Mouse (Mus musculus): ENCODE data around the gene Fancc.
A peak's percentile ranks its signal among the peaks of the same experiment; 100 is the strongest.
"Not testable (repeated sequence)": the region's sequence is repeated elsewhere in the genome, so short reads cannot be mapped to it uniquely, and the experiment has no call there.

The Fancc gene

DNA sequence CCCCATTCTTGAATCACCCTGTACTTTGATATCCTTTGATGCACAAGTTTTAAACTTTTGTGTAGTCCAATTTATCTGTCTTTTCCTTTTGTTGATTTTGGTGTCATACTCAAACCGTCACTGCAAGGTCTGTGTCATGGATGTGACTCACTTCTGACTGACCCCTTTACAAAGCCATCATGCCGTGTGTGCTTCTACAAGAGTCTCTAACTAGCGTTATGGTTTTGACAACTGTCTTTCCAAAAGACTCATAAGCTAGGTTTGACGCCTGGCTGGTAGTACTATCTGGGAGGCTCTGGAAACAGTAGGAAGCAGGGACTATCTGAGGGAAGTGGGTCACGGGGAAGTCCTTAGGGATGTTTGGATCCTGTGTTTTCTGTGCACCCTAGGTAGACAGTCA is 180.7 kb downstream of the Fancc start:
- DNase-seq (ENCODE audit: low spot score): no peak

DNA sequence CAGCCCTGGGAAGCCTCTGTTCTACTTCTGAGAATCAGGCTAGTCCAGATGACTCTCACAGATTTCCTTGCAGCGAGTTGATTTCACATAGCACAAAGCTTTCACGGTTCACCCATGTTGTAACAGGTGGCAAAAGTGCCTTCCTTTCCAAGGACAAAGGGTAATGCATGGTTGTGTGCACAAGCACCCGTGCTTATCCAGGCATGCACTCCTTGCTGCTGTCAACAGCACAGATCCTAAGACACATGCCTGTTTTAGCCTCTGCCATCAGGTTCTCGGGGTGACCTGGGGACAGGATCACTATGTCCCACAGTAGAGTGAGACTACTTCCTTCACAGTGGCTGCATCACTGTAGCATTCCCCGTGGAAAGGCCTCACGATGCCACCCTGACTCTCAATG is 181.3 kb downstream of the Fancc start:
- no peak for DNase-seq (ENCODE audit: low spot score)

DNA sequence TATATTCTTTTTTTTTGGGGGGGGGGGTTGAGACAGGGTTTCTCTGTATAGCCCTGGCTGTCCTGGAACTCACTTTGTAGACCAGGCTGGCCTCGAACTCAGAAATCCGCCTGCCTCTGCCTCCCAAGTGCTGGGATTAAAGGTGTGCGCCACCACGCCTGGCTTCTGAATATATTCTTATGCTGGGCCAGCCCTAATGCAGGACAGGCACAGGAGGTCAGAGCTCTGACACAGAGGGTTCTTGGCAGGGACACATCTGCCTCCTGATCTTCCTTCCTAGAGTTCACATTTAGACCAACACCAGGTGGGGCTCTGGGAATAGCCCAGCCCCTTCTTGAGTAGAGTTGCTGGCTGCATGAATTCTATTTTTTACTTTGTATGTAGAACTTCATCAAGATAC is 182.0 kb downstream of the Fancc start:
- DNase-seq (ENCODE audit: low spot score): not testable (repeated sequence)

DNA sequence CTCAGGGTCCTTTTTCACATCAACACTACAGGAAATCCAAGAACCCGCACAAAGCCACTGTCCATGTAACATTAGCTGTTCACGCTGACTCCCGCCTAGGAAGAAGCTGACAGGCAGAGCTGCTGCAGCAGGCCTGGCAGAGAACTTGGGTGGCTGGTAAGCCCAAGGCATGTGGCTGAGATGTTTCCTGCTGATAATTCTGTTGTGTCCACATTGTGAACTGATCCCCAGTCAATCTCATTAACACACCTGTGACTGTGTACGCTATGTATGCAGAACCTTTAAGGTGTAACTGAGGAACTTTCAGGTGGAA is 182.5 kb downstream of the Fancc start:
- DNase-seq (ENCODE audit: low spot score): no peak

DNA sequence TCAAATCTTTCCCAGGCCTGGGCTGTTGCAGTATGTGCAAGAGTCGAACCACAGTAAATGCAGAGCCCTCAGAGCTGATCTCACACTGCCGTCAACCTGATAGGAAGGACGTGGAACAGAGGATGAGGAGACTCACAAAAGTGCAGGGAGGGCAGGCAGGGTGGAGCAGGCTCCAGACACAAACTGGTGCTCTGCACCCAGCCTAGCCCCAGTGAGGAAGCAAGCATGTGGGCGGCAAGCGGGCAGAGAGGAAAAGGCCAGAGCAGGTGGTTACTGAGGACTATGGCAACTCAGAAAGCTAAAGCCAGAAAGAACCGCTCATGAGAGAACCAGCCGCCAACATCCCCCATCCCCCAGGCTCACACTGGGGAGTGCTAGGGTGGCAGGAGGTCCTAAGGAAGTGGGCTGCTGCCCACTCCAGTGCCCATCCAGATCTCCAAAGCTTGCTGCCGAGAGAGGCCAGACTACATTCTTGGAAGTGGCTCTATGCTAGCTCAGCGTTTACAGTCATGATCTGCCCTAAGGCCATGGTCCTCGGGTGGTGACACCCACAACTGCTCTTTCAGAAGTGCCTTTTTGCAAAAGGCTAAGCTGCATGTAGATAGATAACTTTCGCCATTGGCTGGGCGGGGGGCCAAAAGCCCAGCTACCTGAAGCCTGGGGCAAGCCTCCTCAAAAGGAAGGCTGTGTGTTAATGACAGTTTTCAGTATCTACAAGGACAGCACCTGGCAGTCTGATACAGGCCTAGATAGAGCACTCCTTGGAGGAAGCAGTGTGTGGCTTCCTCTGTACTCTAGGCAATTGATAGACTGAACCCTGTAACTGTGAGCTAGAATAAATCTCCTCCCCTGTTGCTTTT is 183.1 kb downstream of the Fancc start:
- no peak for DNase-seq (ENCODE audit: low spot score)

DNA sequence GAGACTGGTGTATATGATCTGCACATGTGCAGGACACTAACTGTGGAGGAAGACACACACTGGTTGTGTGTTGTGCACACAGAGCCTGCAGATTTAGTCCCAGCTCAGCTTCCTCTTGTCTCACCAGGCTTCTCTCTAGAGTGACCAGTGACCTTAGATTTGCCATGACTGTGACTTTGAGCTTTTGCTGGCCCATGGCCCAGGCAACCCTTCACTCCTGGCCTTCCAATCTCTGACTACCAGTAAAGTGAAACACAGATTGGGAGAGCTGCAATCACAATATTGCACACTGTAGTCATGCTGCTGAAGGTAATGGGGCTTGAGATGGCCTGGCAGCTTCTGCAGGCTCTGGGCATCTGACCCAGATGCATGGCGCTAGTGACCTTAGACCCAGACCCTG is 183.8 kb downstream of the Fancc start:
- no peak for DNase-seq (ENCODE audit: low spot score)

DNA sequence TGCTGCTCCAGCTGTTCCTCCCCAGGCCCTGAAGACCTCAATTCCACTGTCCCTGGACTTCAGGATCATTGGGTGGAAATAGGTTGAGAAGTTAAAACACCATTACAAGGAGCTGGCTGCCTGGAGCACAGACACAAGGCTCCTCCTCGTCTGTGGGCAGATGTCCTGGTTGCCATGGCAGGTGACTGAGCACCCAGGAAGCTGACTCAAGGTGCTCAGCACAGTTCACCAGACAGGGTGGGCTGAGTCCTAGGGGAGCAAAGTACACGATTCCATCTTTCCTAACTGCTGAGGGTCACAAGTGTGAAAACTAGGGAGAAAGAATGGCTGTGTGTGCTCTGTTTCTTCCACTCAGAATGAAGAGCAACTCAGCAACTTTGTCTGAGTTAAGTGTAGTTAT is 185.9 kb downstream of the Fancc start:
- DNase-seq (ENCODE audit: low spot score): no peak

DNA sequence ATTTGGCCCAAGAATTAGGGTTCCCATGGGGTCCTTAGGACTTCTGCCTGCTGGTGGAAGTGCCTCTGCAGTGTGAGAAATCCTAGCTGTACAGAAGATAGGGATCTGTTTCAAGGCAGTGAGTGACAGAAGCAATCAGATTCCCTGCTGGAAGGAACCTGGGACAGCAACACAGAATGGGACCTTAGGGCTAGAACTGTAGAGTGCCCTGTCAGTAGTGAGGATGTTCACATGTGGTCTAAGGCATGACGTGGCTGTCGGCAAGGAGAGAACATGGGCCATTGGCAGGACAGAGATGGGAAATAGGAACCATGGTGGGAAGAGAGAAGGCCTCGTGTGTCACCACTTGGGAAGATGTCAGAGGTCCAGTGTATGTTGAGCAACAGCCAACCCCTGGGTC is 187.5 kb downstream of the Fancc start:
- no peak for DNase-seq (ENCODE audit: low spot score)

DNA sequence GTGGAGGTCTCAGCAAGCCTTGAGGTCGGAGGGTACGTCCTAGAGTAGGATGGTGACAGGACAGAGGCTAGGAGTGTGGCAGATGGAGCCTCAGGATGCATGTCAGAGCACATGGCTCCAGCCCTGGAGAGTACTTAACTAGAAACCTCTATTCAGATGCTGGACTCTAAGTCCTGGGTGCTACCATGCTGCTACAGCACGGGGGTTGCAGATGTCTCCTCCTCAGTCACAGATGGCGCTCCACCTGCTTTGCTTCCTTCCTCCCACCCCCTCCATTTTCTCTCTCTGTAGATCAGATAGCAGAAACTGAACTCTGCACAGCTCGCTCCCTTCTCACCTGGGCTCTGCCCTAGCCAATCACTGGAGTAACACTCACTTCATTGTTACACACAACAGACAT is 190.3 kb downstream of the Fancc start:
- DNase-seq (ENCODE audit: low spot score): no peak

DNA sequence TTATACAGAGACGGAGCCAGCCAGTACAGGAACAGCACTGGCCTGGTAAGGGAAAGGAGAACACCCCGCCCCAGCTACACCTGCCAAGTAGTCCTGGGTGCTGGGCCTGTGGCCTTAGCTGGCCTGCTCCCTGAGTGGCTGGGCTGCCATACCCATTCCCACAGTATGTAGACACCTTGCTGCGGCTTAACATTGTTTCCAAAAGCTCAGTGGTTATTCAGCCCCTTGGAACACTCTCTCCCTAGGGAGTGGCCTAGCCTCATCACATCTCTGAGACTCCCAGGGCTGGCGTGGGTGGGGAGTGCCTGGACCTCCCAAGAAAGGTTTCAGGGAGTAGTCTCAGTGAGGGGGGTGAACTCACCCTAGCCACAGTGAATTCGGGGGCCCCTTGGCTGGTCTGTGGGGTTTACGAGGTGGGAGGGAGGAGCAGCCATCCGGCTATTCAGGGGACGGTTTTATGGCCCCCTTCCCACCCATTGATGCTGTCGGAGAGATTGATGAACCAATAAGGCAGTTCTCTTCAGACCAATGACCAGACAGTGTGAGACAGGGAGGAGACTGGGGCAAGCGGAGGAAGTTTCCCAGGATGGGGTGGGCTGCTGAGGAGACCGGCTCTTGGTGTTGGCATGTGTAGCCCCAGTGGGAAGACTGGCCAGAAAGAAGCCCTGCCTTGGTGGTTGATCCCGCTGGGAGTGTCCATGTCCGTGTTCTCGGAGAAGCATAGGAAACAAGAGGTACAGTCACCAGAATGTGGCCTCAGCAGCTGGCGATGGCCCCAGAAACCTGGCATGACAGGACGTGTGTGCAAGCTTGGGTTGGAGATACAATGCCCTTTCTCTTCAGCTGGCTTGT is 191.7 kb downstream of the Fancc start:
- DNase-seq (ENCODE audit: low spot score): peak; percentile 35

DNA sequence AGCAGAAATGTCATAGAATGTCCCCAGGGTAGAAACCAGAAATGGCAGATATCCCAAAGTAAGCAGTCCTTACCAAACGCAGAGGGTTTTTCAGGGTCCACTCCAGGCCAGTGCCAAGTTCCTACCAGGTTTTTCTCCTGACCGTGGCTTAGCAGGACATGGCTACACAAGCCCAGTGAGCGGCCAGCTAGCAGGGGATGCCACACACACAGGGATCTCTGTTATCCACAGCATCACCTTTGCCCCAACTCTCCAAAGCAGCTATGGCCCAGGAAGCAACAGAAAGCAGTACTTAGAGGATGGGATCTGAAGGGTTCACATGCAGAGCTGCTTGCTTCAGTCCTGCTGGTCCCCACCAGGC is 192.3 kb downstream of the Fancc start:
- no peak for DNase-seq (ENCODE audit: low spot score)

DNA sequence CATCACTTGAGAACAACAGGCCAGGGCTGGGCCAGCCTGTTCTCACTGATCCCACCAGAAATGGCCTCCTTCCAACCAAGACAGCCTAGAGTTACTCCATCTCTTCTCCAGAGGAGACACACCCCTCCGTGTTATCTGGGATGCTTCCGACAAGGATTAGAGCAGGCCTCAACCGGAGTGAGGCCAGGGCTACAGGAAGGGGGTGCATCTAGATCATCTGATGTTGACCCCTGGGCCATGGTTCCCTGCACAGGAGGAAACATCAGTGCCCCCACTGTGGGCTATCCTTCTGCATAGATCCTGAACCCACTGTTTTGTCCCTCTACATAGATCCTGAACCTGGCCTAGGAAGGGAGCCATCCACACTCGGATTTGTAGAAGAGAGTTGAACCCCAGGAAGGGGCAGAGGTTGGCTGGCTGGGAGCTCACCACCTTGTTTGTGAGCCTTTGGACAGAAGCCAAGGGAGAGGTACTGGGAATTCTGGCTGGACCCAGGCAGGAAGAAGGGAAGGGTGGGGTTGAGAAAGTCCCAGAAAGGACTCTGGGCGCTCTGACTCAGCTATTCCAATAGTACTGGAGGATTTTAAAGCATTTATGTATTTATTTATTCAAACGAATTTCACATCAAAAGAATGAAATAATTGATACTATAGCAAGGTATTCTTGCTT is 192.8 kb downstream of the Fancc start:
- no peak for DNase-seq (ENCODE audit: low spot score)

DNA sequence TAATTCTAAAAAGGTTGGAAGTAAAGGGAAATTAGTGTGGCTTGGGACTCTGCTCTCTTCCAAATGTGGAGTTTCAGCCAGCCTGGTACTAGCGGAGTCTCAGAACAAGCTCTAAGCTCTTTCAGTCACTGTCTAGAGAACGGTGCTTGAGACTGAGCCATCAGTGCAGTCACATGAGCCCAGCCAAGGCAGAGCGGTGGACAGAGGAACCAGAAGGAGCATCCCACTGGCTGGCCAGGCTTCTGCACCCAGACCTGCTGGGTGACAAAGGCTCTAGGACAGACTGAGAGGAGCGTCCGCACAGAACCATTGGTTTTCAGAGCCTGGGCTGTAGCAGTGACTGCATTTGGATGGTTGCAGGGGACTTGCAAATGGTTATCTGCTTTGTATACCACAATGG is 194.7 kb downstream of the Fancc start:
- DNase-seq (ENCODE audit: low spot score): no peak

DNA sequence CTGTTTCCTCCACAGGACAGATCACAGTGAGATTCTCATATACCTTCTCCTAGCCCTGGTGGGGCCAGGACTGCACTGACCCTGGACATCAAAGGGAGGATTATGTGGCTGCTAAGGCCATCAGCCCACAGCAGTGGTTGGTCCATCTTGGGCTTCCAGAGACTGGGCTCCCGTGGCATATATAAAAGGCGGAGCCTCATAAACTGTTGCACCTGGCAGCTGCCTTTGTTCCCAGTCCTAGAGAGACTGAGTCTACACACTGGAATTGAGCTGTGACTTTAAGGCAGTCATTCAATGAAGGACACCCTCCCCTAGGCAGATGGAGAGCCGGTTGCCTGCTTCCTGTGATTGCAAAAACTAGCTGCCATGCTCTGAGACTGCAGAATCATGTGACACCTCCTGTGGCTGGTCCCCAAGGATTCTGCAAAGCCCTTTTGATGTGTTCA is 195.3 kb downstream of the Fancc start:
- DNase-seq (ENCODE audit: low spot score): no peak

DNA sequence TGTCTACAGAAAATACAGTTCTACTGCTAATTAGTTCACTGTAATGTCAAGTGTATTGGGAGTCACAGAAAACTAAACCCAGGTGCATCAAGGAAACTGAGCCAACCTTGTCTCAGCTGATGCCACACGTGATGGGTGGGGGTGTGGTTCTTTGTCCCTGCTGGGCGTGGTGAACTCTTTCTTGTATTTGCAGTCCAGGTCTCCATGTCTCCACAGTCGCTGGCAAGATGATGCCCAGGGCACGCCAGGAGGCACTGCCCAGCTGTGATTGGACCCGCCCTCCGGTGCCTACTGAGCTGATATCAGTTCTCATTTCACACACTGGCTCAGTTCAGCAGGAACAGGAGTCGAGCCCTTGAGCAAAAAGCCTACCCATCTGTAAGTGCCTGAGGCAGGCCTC is 196.1 kb downstream of the Fancc start:
- no peak for DNase-seq (ENCODE audit: low spot score)

DNA sequence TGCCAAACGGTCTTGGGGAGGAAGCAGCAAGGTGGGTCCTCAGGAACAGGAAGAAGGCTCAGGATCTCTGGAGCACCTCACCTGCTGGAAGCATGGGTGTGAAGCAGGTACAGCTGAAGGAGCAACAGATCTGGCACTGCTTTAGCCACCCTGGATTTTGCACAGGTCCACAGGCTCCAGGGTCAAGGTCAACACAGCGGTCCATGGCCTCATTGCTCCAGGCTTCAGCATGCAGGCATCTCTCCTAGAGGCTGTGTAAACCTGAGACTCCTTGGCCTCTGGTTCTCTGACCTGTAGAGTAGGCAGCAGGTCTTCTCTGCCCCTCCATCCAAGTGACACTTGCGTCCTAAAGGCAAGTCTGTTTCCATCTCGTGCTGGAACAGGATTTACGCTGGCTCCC is 198.1 kb downstream of the Fancc start:
- DNase-seq (ENCODE audit: low spot score): no peak

DNA sequence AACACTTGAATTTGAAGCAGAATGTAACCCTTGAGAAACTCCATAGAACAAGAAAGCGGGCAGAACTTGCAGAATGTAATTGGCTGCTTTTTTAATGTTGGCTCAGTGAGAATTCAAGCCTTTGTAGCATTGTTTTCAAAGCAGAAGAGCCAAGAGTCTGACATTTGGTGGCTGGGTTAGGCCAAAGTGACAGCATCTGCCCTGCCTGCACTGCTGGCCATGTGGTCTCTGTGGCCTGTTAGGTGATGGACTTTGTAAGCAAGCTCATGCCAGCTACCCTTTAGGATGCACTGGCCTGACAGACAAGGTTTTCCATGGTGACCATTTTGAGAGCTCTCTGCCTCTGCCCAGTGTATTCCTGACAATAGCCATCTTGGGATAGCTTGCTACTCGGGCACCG is 199.1 kb downstream of the Fancc start:
- DNase-seq (ENCODE audit: low spot score): no peak

DNA sequence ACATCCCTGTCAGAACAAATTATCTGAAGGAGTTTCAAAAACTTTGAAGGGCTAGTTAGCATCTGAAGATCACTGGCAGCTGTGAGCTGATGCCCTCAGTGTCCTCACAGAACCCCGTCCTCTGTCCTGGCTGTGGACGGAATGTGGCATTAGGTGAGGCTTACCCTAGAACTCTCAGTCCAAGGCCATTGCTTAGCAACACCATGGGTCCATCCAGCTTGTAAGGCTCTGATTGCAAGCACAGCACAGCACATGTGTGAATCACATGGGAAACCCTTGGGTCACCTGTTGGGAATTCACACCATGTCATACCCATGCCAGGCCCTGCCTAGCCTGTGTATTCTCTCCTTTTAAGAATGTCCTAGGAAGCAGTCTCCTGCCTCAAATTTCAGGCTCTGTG is 200.1 kb downstream of the Fancc start:
- DNase-seq (ENCODE audit: low spot score): no peak

DNA sequence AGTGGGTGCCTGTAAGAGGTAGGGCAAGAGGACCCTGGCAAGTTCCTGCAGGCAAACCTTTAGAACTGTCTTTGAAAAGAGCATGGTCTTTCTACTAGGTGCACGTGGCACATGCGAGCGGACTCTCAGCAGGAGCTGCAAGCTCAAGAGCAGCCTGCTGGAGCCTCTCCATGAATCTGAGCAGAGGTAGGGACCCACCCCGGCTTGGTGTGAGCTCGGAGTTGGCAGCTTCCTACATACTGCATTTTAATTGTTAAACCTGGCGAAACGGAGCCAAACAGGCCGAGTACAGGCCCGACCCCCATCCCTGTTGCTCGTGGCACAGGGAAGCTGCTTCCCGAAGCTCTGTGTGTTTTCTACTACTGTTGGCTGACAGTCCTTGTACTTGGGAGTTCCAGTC is 200.8 kb downstream of the Fancc start:
- DNase-seq (ENCODE audit: low spot score): no peak

DNA sequence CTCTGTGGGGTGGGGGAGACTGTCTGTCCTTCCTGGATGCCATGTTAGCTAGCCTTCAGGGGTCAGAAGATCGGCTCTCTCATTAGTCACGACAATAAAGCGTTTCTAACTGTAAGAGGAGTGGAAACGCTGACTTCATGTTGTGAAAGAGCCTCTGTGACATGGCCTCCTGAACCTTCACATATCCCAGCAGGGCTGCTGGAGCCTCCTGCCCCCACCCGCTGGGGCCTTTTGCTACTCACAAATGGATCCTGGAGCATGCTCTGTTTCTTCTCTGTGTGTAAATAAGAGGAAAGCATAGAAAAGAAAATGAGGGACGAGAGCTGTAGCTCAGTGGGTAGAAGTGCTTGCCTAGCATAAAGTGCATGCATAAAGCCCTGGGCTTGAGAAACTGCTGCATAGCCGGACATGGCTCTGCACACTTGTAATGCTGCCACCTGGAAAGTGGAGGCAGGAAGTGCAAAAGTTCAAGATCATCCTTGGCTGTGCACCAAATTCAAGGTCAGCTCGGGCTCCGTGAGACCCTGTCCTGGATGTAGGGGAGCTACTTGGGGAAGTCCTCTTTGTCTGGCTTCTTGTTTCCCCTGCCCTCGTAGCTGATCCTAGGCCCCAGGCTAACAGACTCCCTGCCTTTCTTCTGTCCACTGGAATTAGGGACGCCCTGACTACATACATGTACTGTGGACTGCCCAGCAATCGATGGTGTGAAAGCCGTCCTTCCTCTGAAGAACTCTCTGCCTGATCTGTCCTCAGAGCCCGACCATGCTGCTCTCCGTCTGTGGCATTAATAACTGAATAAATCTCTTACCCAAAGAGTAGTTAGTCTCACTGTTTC is 202.5 kb downstream of the Fancc start:
- DNase-seq (ENCODE audit: low spot score): no peak

DNA sequence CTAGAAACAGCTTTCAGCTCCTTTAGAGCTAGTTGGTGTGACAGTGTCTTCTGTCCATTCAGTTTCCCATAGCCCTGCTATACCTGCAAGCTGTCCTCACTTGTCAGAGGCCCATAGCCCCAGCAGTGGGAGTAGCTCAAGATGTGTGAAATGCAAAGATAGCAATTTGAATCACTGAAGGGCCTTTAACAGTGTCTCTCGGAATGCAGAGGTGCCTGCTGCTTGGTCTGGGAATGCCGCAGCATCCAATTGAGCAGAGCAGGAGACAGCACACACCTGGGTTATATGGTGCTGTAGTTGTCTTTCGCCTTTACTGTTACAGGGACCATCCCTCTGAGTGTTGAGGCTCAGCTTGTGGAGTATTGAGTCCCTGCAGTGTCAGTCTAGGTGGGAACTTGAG is 203.4 kb downstream of the Fancc start:
- no peak for DNase-seq (ENCODE audit: low spot score)

DNA sequence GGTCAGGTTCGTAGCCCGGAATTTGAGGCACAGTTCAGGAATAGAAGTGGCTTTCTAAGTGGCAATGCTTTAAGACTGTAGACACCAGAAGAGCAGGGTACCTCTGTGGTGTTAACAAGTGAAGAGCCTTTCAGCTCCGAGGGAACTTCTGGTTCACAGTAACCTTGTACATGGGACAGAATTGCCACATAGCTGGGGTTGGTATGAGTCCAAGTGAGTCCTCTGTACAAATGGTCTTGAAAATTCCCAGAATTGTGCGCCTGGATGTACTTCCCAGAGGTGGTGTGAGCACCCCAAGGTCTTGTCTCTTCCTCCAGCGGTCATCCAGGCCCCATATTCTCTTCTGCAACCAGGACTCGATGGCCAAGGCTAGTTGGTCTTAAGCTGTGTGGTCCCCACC is 206.1 kb downstream of the Fancc start:
- no peak for DNase-seq (ENCODE audit: low spot score)
